Mouse (Mus musculus) lung, embryonic 16.5 days (tissue): Measurements from ENCODE around the gene Ndufs2. TPM values are rescaled to one million over a fixed set of nuclear protein-coding genes. Genes with fewer than 3 reads are reported as not detected.

Experiments used
- ATAC-seq: fragments of 200-750 bp; cut with Nextera tagmentation; 2 replicates; pipeline ENCODE4 v1.8.0; 2017; ENCODE audit warnings: low read depth, mild to moderate bottlenecking, moderate library complexity
- H3K27ac ChIP-seq: fragments of 300-500 bp; sonication (generic); 2 replicates; pipeline ENCODE4 v1.5.1; 2014; ENCODE audit warnings: mild to moderate bottlenecking, control low read depth, low read length
- H3K27me3 ChIP-seq: fragments of 300-500 bp; sonication (generic); 2 replicates; pipeline ENCODE4 v1.6.1; 2014; ENCODE audit warnings: low read depth, low read length, mixed read lengths; ENCODE audit not compliant: control insufficient read depth, insufficient read depth
- H3K36me3 ChIP-seq: fragments of 300-500 bp; sonication (generic); 2 replicates; pipeline ENCODE4 v1.6.1; 2014; ENCODE audit warnings: low read length; ENCODE audit not compliant: control insufficient read depth, insufficient read depth
- H3K4me1 ChIP-seq: fragments of 300-500 bp; sonication (generic); replicated peaks from 2 replicates; pipeline ENCODE4 v1.6.1; 2014; ENCODE audit warnings: low read length, mixed read lengths; ENCODE audit not compliant: control insufficient read depth, insufficient read depth
- H3K4me2 ChIP-seq: fragments of 300-500 bp; sonication (generic); 2 replicates; pipeline ENCODE4 v1.6.1; 2014; ENCODE audit warnings: low read depth, low read length, control low read depth
- H3K4me3 ChIP-seq: fragments of 300-500 bp; sonication (generic); 2 replicates; pipeline ENCODE4 v1.5.1; 2014; ENCODE audit warnings: mild to moderate bottlenecking, low read length, control low read depth
- H3K9ac ChIP-seq: fragments of 300-500 bp; sonication (generic); 2 replicates; pipeline ENCODE4 v1.6.1; 2014; ENCODE audit warnings: low read length, control low read depth
- H3K9me3 ChIP-seq: fragments of 300-500 bp; sonication (generic); 2 replicates; pipeline ENCODE4 v1.6.1; 2016; ENCODE audit warnings: low read length; ENCODE audit not compliant: control insufficient read depth
- WGBS: fragments of 180-500 bp; shearing (Covaris S2); extraction: QIAGEN DNeasy Blood & Tissue Kit; methylation state at CpG from one replicate; pipeline ENCODE4 v1.1.7; 2014; 5-methylcytosine and 5-hydroxymethylcytosine counted together
- polyA plus RNA-seq: library from polyadenylated mRNA; unstranded; fragments of >200 nt; fragmentation: Nextera tagmentation; extraction: Ambion mirVana; gene quantifications from 2 replicates; pipeline ENCODE4 v1.2.1, GENCODE M21; 2015

The Ndufs2 gene
- polyA plus RNA-seq, 1 experiment from 2014 or later: 230 TPM

- no peaks in the 10 kb centered on the region for H3K27me3 ChIP-seq
- no peak for ATAC-seq
- H3K9me3 ChIP-seq: no peaks in the 10 kb centered on the region
- H3K4me1 ChIP-seq: peaks cover 7% of the 10 kb centered on the region
- H3K4me3 ChIP-seq: no peak overlapping the region
- no peak overlapping the region for H3K27ac ChIP-seq
- no peak overlapping the region for H3K9ac ChIP-seq
- H3K4me2 ChIP-seq: peak overlapping the region; percentile 78; the same call in 1 of the 2 replicates
- H3K36me3 ChIP-seq: peaks cover 18% of the 10 kb centered on the region
- whole genome bisulfite sequencing: 90% methylated on average over 19 of the region's 19 CpGs
These were observed 35.3 kb upstream of the Ndufs2 start for GRCm38 (mm10) chr1:171286517-171286916.

GRCm38 (mm10) chr1:171285096-171285892 lies 34.1 kb upstream of the Ndufs2 start:
- WGBS: 83% methylated on average over 20 of the region's 20 CpGs
- no peak for ATAC-seq

GRCm38 (mm10) chr1:171284491-171284890 lies 33.3 kb upstream of the Ndufs2 start:
- Histone ChIP-seq H3K27ac (no peak overlapping the region), H3K4me1 (peaks cover 15% of the 10 kb centered on the region), H3K4me3 (no peak overlapping the region), H3K27me3 (no peaks in the 10 kb centered on the region), H3K9ac (no peak overlapping the region), H3K36me3 (peaks cover 14% of the 10 kb centered on the region), H3K9me3 (no peaks in the 10 kb centered on the region), H3K4me2 (no peak overlapping the region)
- WGBS: 82% methylated on average over 15 of the region's 15 CpGs
- no peak for ATAC-seq

More at GRCm38 (mm10) chr1:171285096-171285892, 34.1 kb upstream of the Ndufs2 start:
- no peaks in the 10 kb centered on the region for H3K27me3 ChIP-seq
- H3K4me3 ChIP-seq: no peak overlapping the region
- no peaks in the 10 kb centered on the region for H3K9me3 ChIP-seq
- peaks cover 7% of the 10 kb centered on the region for H3K4me1 ChIP-seq
- H3K4me2 ChIP-seq: no peak overlapping the region
- H3K27ac ChIP-seq: no peak overlapping the region
- H3K36me3 ChIP-seq: peaks cover 18% of the 10 kb centered on the region
- H3K9ac ChIP-seq: no peak overlapping the region

- Histone ChIP-seq H3K36me3 (peaks cover 7% of the 10 kb centered on the region), H3K27me3 (no peaks in the 10 kb centered on the region), H3K9me3 (no peaks in the 10 kb centered on the region), H3K4me3 (no peak overlapping the region), H3K27ac (no peak overlapping the region), H3K4me2 (no peak overlapping the region), H3K9ac (no peak overlapping the region), H3K4me1 (peaks cover 15% of the 10 kb centered on the region)
- no peak for ATAC-seq
- 90% methylated on average over 18 of the region's 18 CpGs for WGBS
These were observed 32.3 kb upstream of the Ndufs2 start for GRCm38 (mm10) chr1:171283188-171284160.

DNA sequence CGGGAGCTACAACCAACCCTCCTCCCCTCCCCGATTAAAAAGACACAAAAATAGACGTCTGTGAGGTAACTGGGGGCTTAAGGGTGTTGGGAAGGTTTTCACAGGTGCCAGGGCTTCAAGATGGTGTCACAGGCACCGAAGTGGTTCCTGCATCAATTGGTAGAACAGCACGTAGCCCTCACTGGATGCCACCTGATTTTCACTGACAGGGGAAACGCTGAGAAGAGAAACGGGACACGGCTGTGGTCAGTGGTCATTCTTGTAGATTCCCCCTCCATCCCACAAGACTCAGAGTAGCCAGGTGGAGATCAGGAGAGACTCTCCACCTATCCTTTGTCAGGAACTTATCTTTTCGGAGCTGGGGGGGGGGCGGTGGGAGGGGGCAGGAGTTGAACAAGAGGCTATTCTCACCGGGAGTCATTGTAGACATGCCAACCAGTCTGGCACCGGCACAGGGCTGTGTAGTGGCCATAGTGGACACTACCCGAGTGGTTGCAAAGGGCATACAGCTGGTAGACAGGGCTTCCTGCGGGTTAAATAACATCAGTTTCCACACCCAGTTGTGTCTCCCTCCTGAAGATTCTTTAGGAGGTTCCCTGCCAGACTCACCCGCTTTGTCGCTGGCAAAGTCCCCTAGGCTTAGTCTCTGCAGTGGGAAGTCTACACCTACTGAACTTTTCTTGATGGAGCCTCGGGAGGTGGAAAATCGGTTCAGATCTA lies 31.1 kb upstream of the Ndufs2 start:
- peaks cover 12% of the 10 kb centered on the region for H3K36me3 ChIP-seq

DNA sequence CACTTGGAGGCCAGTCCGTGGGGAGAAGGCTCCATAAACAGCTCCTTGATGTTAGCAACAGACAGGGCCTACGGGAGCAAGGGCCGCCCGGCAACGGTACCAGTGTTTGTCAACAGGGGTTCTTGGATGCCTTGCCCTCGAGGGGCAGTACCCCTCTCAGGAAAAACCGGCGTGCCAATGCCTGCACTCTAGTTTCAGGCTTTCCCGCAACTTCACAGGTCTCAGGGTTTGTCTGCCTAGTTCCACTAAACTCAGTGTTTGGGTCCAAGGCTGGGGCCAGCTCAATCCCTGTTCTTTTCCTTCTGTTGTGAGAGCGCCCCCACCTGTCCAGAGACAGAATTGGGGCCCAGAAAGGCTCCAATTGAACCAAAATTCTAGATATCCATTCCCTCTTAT lies 30.3 kb upstream of the Ndufs2 start:
- Histone ChIP-seq H3K9ac (peak overlapping the region; percentile 77), H3K4me1 (peaks cover 8% of the 10 kb centered on the region), H3K4me2 (peak overlapping the region; percentile 76), H3K36me3 (peaks cover 19% of the 10 kb centered on the region), H3K27me3 (no peaks in the 10 kb centered on the region), H3K9me3 (no peaks in the 10 kb centered on the region), H3K27ac (peak overlapping the region; percentile 94), H3K4me3 (peak overlapping the region; percentile 80)
- peak; percentile 67 for ATAC-seq
- WGBS: 2% methylated on average over 10 of the region's 10 CpGs

More for the DNA sequence above, 31.1 kb upstream of the Ndufs2 start:
- 66% methylated on average over 18 of the region's 18 CpGs for WGBS
- no peaks in the 10 kb centered on the region for H3K9me3 ChIP-seq
- H3K4me2 ChIP-seq: peak overlapping the region; percentile 76
- peak overlapping the region; percentile 80 for H3K4me3 ChIP-seq
- H3K27ac ChIP-seq: peak overlapping the region; percentile 94; the same call in 1 of the 2 replicates
- H3K4me1 ChIP-seq: peaks cover 11% of the 10 kb centered on the region
- no peaks in the 10 kb centered on the region for H3K27me3 ChIP-seq
- peak overlapping the region; percentile 77; the same call in 1 of the 2 replicates for H3K9ac ChIP-seq
- ATAC-seq: no peak

GRCm38 (mm10) chr1:171280916-171281527 lies 29.8 kb upstream of the Ndufs2 start, which contains the start of gene Ppox:
Ppox (minus strand) TSS chr1:171281186.
- H3K4me2 ChIP-seq: peak within 1 kb of the TSS; percentile 90
- peak; percentile 98 for ATAC-seq
- H3K4me3 ChIP-seq: peak within 1 kb of the TSS; percentile 80
- peak within 1 kb of the TSS; percentile 94 for H3K27ac ChIP-seq
- no peaks in the 10 kb centered on the region for H3K9me3 ChIP-seq
- peaks cover 8% of the 10 kb centered on the region for H3K4me1 ChIP-seq
- under 1% methylated on average over 26 of the region's 26 CpGs for WGBS
- no peaks in the 10 kb centered on the region for H3K27me3 ChIP-seq
- H3K36me3 ChIP-seq: peaks cover 24% of the 10 kb centered on the region
- peak within 1 kb of the TSS; percentile 85 for H3K9ac ChIP-seq

DNA sequence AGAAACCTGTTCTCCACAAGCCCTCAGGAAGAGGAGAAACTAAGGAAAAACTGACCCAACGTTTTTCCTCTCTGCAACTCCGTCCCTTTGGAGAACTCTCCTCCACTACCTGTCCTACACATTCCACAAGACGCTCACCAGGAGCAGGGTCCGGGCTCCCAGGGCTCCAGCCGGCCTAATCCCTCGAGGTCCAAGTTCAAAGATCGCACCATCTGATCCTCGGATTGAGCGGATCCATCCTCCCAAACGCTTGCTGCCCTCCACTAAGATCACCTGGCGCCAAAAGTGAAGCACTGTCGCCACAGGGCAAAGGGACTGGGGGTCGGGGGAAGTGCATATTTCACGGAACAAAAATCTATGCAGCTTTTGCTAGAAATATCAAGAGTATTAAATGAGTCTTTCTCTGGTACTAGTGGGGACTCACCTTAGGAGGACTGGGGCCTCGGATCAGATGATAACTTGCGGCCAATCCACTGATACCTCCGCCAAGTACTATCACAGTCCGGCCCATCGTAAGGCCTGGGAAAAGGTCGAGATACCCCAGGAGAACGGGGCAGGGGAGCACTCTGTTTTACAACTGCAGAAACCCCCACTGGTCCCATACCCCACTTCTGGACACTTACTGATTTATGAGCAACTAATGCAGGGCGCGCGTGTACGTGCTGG lies 29.2 kb upstream of the Ndufs2 start:
- WGBS: under 1% methylated on average over 25 of the region's 25 CpGs
- Histone ChIP-seq H3K27ac (peak overlapping the region; percentile 32; the same call in 1 of the 2 replicates), H3K4me3 (peak overlapping the region; percentile 80), H3K36me3 (peaks cover 30% of the 10 kb centered on the region), H3K4me1 (peaks cover 8% of the 10 kb centered on the region), H3K27me3 (no peaks in the 10 kb centered on the region), H3K4me2 (peak overlapping the region; percentile 90), H3K9ac (peak overlapping the region; percentile 85), H3K9me3 (no peaks in the 10 kb centered on the region)
- peak; percentile 2 for ATAC-seq
